Mouse (Mus musculus): ENCODE measurements around the gene Itpkb.

Gene Itpkb

DNA sequence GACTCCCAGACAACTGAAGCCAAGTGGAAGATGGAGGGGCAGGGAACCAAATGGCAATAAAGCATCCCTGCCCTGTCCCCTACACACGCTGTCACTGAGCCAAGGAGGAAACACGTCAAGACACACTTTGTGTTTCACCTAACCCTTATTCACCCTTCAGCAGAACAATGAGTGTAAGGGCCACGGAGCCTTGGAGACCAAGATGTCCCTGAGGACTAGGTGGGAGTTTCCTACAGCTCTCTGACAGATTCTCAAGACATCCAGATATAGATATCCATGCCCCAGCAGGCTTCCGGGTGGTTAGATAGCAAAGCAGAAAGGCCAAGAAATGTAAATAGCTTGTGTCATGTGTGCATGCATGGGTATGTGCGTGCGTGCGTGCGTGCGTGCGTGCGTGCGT is 63.6 kb downstream of the Itpkb start:
- no peak for DNase-seq (ENCODE audit: low spot score in 2 of 2)

- no peak for DNase-seq (ENCODE audit: low spot score in 2 of 2)
Measured at GRCm38 (mm10) chr1:180397734-180398133, 67.4 kb downstream of the Itpkb start.

DNA sequence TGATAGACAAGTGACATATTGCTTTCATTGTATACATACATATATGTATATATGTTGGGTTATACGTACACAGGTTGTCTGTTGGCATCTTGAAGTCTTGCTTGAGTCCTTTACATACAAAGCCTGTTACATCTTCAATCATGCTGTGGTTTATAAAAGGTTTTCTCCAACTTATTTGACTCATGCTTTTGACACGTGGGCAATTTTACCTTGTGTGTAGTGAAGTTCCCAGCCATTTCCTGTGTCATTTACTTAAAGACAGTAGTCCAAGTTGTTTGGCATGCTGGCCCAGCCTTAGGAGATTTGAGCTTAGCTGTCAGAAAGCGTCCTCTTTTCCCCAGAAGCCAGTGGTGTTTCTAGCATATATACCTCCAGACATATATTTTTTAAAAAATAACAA is 68.2 kb downstream of the Itpkb start:
- no peak for DNase-seq (ENCODE audit: low spot score in 2 of 2)

GRCm38 (mm10) chr1:180400691-180401455 is 70.6 kb downstream of the Itpkb start:
- no peak for DNase-seq (ENCODE audit: low spot score in 2 of 2)

DNA sequence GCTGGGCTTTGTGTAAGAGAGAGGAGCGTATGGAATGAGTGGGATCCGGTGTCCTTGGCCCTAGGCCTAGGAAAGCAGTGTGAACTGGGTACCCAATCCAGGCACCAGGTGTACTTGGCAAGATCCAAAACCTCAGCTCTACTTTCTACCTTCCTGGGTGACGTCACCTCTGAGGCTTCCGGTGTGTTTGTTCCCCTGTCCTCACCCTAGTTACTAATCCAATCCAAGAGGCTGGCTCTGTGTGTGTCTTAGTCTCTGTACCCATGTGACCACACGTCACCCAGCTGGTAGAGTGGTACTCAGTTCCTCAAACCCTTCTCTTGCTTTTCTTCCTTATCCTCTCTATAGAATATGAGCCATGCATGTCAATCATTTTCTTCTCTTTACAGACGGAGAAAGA is 71.4 kb downstream of the Itpkb start:
- DNase-seq (ENCODE audit: low spot score in 2 of 2): no peak

GRCm38 (mm10) chr1:180402481-180403081 is 72.3 kb downstream of the Itpkb start:
- no peak for DNase-seq (ENCODE audit: low spot score in 2 of 2)

DNA sequence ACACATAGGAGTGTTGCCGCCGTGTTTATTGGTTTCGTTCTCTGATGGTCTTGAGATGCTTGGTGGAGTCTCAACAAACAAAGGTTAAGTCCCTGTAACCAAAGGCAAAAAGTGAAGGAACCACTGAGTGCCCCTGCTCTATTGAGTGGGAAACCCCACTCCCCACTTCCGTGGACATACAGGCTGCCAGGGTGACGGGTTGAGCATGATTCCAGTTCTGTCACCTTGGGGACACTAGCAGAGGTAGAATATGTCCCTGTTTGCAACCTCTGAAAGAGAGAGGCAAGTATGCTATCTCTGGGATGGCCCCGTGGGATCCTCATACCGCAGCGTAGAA is 73.0 kb downstream of the Itpkb start:
- DNase-seq (ENCODE audit: low spot score in 2 of 2): no peak

GRCm38 (mm10) chr1:180403694-180404606 is 73.7 kb downstream of the Itpkb start:
- DNase-seq (ENCODE audit: low spot score in 2 of 2): no peak

DNA sequence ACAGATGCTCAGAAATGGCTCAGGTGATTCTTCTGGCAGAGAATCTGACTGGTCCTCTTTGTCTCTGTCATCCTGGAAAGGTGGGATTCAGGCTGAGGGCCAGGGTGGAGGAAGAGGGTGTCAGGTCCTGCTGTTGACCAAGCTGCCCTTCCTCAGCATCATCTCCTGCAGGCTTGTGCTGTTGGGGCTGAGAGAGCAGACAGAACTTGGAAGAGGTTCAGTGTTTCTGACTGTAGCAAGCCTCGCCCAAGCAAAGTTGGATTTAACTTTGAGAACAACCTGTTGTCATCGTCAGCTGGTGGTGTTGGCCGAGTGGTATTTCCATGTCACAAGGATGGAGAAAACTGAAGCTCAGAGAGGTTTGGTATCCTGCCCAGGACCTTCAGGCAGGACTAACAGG is 74.4 kb downstream of the Itpkb start:
- no peak for DNase-seq (ENCODE audit: low spot score in 2 of 2)

- no peak for DNase-seq (ENCODE audit: low spot score in 2 of 2)
Measured at GRCm38 (mm10) chr1:180405576-180406335, 75.5 kb downstream of the Itpkb start.

GRCm38 (mm10) chr1:180406336-180407035 is 76.2 kb downstream of the Itpkb start:
- no peak for DNase-seq (ENCODE audit: low spot score in 2 of 2)

- DNase-seq (ENCODE audit: low spot score in 2 of 2): no peak
Measured at GRCm38 (mm10) chr1:180407171-180407671, 76.9 kb downstream of the Itpkb start.

DNA sequence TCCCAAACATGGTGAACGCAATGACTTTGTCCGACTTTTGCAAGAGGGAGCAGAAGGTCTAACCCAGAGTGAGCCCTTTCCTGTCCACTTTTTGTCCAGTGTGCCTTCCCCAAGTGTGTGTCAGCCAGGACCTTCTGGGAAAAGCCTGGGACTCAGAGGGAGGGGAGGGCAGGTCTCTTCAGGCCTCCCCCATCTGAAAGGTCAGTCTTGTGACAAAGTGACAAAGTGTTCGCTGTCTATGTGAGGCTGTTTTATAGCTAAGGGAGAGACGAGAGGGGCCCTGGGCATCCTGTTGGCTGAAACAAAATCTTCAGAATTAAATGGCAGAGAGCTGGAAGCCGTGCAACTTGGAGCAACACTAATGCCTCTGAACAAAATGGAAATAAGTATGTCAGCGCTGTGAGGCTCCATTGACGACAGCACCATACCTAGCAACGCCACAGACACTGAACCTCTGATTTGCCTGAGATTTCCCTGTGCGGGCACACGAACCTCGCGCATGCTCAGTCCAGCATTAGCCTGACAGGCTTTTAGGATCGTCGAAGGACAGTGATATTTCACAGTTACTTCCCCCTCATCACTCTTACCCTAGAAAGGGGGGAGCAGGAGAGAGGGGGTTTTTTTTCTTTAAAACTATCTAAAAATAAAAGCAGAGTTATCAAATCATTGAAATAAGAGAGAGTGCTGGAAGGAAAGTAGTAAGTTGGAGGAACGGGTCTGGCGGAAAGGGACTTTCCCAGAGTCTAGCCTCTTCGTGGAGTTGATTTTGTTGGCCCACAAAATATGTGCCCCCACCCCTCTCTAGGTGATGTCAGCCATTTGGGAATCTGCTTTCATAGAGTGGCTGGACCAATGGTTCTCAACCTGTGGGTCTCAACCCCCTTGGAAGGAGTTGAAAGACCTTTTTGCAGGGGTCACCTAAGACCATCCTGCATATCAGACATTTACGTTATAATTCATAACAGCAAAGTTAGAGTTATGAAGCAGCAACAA is 77.7 kb downstream of the Itpkb start:
- DNase-seq (ENCODE audit: low spot score in 2 of 2): no peak

DNA sequence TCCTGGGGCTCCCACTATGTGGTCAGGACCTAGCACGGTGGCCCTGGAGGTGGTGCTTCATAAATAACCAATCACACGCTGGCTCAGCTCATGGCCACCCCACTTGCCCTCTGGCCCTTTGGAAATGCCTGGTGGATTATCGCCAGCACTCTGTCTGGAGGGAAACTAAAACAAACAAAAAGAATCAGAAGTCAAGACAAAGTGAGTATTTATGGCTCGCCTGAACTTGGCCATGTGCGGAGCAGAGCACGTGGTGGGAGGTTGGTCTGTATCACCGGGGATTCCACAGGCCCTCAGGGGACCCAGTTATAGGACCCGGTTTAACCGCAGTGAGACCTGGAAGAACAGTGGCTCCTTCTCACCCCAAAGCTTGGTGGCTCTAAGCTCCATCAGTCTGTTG is 78.5 kb downstream of the Itpkb start:
- no peak for DNase-seq (ENCODE audit: low spot score in 2 of 2)

DNA sequence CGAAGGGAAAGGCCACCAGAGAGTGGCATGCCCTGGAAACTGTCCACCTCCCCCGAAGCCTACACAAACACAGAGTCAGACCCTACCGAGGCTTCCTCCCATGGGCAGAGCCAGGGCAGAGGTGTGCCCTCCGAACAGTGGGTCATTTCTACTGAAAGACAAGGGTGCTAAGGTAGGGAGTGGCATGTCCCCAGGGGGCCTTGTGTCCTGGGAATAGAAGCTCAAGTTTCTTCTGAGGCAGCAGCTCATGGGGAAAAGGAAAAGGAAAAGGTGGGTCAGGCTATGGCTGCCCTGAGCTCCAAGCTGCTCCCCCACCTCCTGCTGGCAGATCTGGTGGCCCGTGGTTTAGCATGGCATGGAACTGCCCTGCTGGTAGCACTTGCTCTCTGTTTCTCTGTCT is 79.5 kb downstream of the Itpkb start:
- DNase-seq (ENCODE audit: low spot score in 2 of 2): no peak

DNA sequence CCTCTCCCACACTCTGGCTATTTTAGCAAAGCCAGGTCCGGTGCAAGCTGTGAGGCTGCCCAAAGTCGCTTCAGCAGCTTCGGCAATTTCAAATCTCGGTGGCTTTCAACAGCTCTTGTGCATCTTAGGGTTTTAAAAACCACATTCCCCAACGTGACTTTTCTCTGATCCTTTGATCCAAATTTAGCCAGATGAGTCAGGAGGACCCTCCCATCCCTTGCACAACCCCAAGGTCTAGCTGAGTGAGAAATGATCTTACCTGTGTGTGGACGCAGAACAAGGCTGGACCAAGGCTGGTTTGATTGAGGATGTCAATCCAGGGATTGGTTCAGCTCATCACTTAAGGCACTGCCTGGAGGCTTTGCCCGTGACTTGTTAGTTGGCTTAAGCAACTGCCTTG is 80.0 kb downstream of the Itpkb start:
- no peak for DNase-seq (ENCODE audit: low spot score in 2 of 2)

DNA sequence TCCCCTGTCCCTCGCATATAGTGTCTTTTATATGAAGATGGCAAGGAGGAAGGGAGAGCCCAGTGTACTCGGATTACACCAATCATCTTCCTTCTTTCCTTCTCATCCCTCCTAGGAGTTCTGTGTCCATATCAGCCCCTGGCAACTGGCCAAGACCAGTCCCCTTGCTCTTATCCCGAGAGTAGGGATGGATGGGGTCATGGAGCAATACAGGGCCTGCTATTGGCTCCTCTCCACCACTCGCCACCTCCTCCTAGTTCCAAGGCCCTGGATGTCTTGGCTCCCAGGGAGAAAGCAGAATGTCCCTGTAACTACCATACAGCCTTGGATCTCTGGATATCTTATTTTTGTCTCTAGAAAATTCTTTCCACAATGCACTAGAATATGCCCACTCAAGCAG is 84.8 kb downstream of the Itpkb start:
- no peak for DNase-seq (ENCODE audit: low spot score in 2 of 2)

GRCm38 (mm10) chr1:180415836-180416235 is 85.6 kb downstream of the Itpkb start:
- DNase-seq (ENCODE audit: low spot score in 2 of 2): no peak

DNA sequence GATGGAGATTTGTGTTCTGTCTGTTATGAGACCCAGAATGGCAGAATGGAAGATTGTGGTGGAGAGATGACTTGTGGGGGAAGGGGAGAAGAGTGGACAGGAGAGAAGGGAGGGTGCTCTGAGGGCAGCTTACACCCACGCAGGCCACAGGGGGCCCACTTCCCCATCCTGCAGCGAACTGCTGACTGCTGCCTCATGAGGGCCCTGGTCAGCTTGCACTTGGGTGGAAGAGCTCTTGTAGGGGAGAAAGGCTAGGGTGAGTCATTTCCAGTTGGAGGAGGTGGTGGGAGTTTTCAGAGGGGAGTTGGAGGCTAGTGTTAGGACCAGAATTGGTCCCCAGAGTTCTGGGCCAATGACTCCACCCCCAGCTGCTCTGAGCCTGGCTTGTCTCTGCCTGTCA is 86.8 kb downstream of the Itpkb start:
- DNase-seq (ENCODE audit: low spot score in 2 of 2): no peak

DNA sequence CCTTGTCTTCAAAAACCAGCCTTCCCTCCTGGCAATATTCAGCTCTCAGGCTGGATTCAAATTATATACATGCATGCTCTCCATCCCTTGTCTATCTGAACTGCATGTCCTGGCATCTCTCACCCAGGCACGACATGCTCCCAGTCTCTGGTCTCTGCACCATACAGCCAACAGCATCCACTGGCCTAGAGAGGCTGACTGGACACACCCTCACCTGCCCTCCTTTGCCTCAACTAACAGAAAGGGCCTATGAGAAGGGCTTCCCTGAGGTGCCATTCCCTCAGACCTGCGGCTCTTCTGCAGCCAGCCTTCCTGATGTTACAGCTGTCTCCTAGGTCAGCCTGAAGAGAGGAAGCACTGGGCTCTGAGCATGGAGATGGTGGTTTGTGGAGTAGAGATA is 88.8 kb downstream of the Itpkb start:
- no peak for DNase-seq (ENCODE audit: low spot score in 2 of 2)

Measured in left cerebral cortex, adult 9 months (tissue).